Mouse (Mus musculus) 3T3-L1 (cell line): ENCODE measurements around the gene Macf1.
"Not testable (repeated sequence)": the region's sequence is repeated elsewhere in the genome, so short reads cannot be mapped to it uniquely, and the experiment has no call there.

Source experiments
- DNase-seq: peaks from one replicate; pipeline ENCODE4 v3.0.0-alpha.2; 2015; ENCODE audit warnings: low read depth, low spot score

Macf1 gene

GRCm38 (mm10) chr4:123448015-123448414 lies 236.1 kb downstream of the Macf1 start:
- no peak for DNase-seq

- peak; percentile 18 for DNase-seq
These were observed 236.9 kb downstream of the Macf1 start for GRCm38 (mm10) chr4:123447251-123447650.

DNA sequence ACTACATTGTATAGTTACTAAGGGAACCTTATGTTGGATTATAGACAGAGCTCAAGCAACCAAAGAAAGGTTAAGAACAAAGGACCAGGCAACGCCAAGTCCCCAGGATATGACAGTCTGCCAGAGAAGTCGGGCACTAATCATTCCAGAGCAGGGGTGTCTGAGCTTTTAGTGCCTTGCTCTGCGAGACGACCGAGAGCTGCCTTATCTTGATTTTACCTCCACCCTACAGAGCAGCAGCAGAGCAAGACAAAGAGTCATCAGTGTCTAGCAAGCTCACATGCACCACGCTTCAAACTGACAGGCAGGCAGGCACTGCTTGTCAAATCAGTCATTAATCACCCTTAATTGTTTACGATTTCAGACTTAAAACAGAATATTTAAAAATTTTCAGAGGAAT lies 237.4 kb downstream of the Macf1 start:
- no peak for DNase-seq

DNA sequence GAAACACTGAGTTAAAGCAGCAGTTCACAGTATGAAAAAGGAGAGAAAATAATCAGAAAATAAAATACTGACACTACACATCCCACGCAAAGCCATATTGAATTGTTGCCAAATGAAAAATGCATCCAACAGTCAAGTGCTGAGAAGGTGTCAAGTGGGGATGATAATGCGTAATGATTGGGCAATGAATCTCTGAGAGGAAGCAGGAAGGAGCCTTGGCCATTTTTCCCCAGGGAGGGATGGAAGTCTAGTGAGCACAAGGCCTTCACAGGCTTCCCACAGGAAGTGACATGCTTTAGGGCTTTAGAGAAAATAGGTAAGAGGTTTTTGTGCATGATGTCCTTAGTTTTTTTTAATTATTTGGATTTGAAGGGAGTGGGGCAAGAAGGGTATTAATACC lies 237.9 kb downstream of the Macf1 start:
- not testable (repeated sequence) for DNase-seq

DNA sequence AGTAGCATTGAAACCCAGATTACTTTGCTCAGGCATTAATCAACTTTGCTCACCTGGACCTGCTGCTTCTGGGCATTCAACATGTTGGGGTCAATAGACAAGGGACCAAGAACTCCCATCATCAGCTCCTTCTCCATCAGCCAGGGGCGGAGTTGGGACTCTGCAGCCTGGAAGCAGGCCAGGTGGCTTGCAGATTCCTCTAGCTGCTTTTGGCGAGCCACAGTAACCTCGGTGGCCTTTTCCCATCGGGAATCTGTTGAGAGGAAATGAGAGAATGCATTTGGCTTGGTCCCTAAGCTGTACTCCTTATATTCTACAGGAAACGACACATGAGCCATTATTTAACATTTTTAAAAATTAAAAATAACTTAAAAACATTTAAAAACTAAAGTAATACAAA lies 245.7 kb downstream of the Macf1 start:
- peak; percentile 29 for DNase-seq

DNA sequence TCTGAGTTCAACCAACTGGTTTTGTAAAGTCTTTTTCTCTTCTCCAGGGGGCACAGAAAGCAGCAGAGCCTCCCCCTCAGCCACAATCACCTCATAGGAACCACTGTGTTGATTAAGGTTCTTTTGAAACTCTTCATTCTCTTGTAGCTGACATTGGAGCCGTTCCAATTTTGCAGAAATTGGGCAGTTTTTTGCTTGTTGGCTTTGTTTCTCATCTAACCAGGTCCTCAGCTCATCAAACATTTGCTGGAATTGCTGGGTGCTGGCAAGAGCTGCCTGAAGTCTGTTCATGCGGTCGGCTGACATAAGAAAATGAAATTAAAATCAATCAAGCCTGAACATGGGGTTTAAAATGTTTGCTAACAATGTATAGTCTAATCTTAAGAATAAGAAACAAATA lies 251.0 kb downstream of the Macf1 start:
- DNase-seq = no peak

DNA sequence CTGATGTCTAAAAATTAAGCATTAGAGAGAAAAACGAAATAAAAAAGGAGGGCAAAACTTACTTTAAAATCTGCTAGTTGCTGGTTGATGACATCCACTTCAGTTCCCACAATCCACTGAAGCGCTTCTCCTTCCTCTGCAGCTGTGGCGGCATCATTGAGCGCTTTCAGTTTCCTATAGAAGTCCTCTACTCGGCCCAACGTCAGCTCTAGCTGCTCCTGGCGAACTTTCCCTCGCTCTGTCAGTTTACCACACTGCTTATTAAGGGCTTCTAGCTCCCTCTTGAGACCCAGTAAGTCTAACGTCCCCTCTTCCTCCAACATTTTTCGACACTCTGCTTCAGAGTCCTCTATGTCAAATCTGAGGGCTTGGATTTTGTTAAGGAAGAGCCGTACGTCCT lies 252.2 kb downstream of the Macf1 start:
- no peak for DNase-seq

DNA sequence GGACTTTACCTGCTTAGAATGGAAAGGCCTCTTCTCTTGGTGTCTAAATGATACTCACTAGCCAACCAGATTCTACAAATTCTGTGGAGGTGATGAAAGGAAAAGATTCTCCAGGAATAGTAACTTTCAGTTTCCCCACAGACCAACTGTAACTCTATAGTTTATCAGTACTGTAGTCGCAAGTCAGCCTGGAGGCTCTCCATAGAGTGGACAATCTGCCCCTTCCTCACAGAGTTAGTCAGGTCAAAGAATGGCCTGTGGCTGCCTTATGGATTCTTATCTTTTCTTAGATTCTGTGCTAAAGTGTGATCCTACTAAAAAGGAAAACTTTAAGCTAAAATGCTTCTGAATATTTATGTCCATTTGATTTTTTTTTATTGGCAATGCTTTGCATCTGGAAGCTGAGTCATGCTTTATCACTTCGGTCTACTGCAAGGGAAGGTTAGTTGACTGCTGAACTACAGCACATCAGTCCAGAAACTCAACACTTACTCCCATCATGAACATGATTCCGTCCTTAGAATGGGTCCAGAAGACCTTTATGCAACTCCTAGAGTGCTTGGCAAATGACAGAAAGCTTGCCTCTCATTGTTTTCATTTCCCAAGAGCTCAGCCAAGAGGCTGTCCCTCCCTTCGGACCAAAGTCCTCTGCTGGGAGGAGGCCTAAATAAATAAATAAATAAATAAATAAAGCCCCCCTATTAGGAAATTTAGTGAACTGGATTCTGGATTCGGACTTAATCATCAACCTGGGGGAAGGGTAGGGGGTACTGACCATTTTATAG lies 256.1 kb downstream of the Macf1 start:
- DNase-seq = peak; percentile 74

GRCm38 (mm10) chr4:123427271-123427899 lies 256.8 kb downstream of the Macf1 start:
- peak; percentile 20 for DNase-seq

DNA sequence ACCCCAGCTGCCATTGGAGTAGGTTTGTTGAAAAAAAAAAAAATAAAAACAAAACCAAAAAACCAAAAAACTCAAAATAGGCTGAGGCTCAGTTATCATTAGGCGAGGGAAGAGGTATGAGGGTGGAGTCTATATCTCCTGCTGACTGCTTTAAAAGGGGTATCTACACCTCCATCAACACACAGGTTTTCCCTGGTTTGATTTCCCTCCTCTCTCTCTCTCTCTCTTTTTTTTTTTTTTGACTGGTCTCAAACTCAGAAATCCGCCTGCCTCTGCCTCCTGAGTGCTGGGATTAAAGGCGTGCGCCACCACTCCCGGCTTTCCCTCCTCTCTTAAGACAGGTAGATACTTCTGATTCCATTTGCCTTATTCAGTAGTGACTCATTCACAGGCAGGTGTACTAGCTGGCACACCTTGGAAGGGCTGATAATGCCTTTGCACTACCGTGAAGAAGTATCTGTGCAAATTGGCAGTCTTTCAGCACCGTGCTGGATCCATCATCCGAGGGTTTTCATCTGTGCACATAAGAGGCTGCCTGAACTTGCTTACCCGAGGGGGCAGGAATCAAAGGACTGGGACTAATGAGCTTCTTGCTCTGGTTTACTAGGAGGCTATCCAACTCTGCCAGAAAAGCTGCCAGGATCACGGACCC lies 257.6 kb downstream of the Macf1 start:
- no peak for DNase-seq

- peak; percentile 91 for DNase-seq
These were observed 258.4 kb downstream of the Macf1 start for GRCm38 (mm10) chr4:123425672-123426272.

- DNase-seq = peak; percentile 56
These were observed 260.1 kb downstream of the Macf1 start for GRCm38 (mm10) chr4:123424050-123424449.

- DNase-seq = peak; percentile 97
These were observed 261.3 kb downstream of the Macf1 start for GRCm38 (mm10) chr4:123422828-123423227.

DNA sequence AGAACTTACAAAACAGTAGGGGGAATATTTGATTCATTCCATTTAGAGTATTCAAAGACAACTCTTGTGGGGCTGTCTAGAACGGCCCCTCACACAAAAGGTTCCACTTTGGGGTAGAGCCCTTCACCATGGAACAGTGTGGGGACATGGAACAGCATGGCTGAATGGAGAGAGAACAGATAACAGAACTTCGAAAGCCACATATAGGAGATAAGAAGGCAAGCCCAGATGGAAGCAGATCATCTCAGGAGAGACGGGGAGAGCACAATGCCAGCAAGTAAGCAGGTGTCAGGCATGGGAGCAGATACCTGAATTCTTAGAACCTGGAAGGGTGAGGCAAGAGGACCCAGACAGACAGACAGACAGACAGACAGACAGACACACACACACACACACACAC lies 266.1 kb downstream of the Macf1 start:
- no peak for DNase-seq

DNA sequence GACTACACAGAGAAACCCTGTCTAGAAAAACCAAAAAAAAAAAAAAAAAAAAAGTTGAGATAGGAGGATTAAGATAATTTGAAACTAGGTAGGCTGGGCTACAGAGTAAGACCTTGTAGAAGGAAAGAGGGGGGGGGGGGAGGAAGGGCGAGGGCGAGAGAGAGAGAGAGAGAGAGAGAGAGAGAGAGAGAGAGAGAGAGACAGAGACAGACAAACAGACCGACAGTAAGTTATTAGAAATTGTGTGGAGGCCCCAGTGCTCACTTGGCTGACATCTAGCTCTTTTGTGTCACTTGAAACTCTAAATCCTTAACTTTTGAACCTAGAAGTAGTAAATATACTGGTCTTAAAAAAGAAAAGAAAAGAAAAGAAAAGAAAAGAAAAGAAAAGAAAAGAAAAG lies 266.7 kb downstream of the Macf1 start:
- no peak for DNase-seq

- no peak for DNase-seq
These were observed 267.3 kb downstream of the Macf1 start for GRCm38 (mm10) chr4:123416829-123417228.

- no peak for DNase-seq
These were observed 268.6 kb downstream of the Macf1 start for GRCm38 (mm10) chr4:123415566-123415965.

DNA sequence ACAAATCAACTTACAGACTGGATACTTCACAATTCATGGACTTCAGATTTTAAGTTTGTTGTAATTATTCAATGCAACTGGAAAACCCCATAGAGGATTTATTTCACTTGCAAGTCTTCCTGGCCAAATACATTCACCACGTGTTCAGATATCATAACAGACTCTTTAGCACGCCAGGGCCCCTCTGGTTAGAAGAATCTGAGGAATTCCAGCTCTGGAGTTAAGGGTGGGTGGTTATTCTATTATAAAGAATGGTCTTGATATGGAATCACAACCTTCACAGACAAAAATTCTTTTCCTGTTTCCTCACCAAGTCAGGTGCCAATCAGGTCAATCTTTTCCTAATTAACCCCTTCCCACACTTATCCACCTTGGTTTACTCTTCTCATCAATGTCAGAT lies 270.3 kb downstream of the Macf1 start:
- DNase-seq = peak; percentile 37

DNA sequence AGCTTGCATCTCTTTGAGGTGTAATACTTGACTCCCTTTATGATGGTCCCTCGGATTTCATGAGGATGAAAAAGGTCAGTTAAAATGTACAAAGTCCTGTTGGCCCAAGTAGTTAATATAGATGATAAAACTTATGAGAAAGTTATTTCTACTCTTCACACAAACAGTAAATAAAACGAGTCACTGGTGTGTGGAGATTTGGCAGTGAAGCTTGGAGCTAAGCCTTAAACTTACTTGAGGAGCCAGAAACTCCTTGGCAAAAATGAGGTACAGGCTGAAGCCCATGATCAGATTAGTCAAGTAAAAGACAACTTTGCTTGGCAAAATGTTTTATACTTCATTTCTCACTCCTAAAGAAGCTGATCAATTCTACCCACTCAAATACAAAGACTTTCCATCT lies 271.2 kb downstream of the Macf1 start:
- DNase-seq = peak; percentile 52

GRCm38 (mm10) chr4:123412528-123412878 lies 271.7 kb downstream of the Macf1 start:
- DNase-seq = peak; percentile 69

GRCm38 (mm10) chr4:123411732-123412527 lies 272.2 kb downstream of the Macf1 start:
- DNase-seq = peak; percentile 90
